Mouse (Mus musculus) cerebellum, adult 18-20 months (tissue): ENCODE measurements around the gene Arid1b.

Source experiments
- DNase-seq, 2 experiments: peaks; one replicate each; pipeline ENCODE4 v3.0.0; 2021

Arid1b gene

GRCm38 (mm10) chr17:5327480-5328180 is 333.5 kb downstream of the Arid1b start:
- DNase-seq: no peak

GRCm38 (mm10) chr17:5329478-5329877 is 335.3 kb downstream of the Arid1b start:
- DNase-seq: no peak

- DNase-seq: no peak
Measured at GRCm38 (mm10) chr17:5330063-5330462, 335.9 kb downstream of the Arid1b start.

GRCm38 (mm10) chr17:5330644-5331043 is 336.5 kb downstream of the Arid1b start:
- no peak for DNase-seq

GRCm38 (mm10) chr17:5331387-5331786 is 337.3 kb downstream of the Arid1b start:
- DNase-seq: no peak

GRCm38 (mm10) chr17:5334567-5334966 is 340.4 kb downstream of the Arid1b start:
- DNase-seq: no peak

GRCm38 (mm10) chr17:5344426-5344825 is 350.3 kb downstream of the Arid1b start:
- no peak for DNase-seq

- DNase-seq: no peak
Measured at GRCm38 (mm10) chr17:5345810-5346209, 351.7 kb downstream of the Arid1b start.

- peak; percentile 63 to 74 for DNase-seq
Measured at GRCm38 (mm10) chr17:5352901-5353300, 358.8 kb downstream of the Arid1b start.

- DNase-seq: no peak
Measured at GRCm38 (mm10) chr17:5360759-5361158, 366.6 kb downstream of the Arid1b start.

- DNase-seq: no peak
Measured at GRCm38 (mm10) chr17:5365992-5366398, 371.9 kb downstream of the Arid1b start.

GRCm38 (mm10) chr17:5371032-5371431 is 376.9 kb downstream of the Arid1b start:
- DNase-seq: no peak

- no peak for DNase-seq
Measured at GRCm38 (mm10) chr17:5371521-5371920, 377.4 kb downstream of the Arid1b start.

GRCm38 (mm10) chr17:5372951-5373350 is 378.8 kb downstream of the Arid1b start:
- DNase-seq: peak; percentile 54 to 69

- no peak for DNase-seq
Measured at GRCm38 (mm10) chr17:5377151-5377929, 383.2 kb downstream of the Arid1b start.

- DNase-seq: no peak
Measured at GRCm38 (mm10) chr17:5377930-5378310, 383.8 kb downstream of the Arid1b start.

GRCm38 (mm10) chr17:5385694-5386093 is 391.6 kb downstream of the Arid1b start:
- DNase-seq: no peak

GRCm38 (mm10) chr17:5386885-5387545 is 392.9 kb downstream of the Arid1b start:
- DNase-seq: peak; percentile 76 to 83

- DNase-seq: no peak
Measured at GRCm38 (mm10) chr17:5388351-5388750, 394.2 kb downstream of the Arid1b start.

- DNase-seq: no peak
Measured at GRCm38 (mm10) chr17:5390682-5391081, 396.6 kb downstream of the Arid1b start.

- no peak for DNase-seq
Measured at GRCm38 (mm10) chr17:5395454-5396205, 401.5 kb downstream of the Arid1b start.

GRCm38 (mm10) chr17:5396213-5396612 is 402.1 kb downstream of the Arid1b start:
- DNase-seq: no peak
